Mouse (Mus musculus) kidney, embryonic 14.5 days (tissue): ENCODE data around the gene Zbtb16. TPM values are rescaled to one million over a fixed set of nuclear protein-coding genes. Genes with fewer than 3 reads are reported as not detected.

Experiments
- ATAC-seq: fragments of 200-750 bp; cut with Nextera tagmentation; 2 replicates; pipeline ENCODE4 v1.8.0; 2017; ENCODE audit warnings: moderate number of reproducible peaks, mild to moderate bottlenecking, moderate TSS enrichment, moderate library complexity; ENCODE audit not compliant: low FRiP score, low TSS enrichment
- H3K27ac ChIP-seq: fragments of 300-500 bp; sonication (generic); 2 replicates; pipeline ENCODE4 v1.5.1; 2014; ENCODE audit warnings: low read depth, mild to moderate bottlenecking, low read length, moderate library complexity, mixed read lengths
- H3K27me3 ChIP-seq: fragments of 300-500 bp; sonication (generic); 2 replicates; pipeline ENCODE4 v1.6.1; 2014; ENCODE audit warnings: mild to moderate bottlenecking, low read length; ENCODE audit not compliant: control insufficient read depth, insufficient read depth
- H3K36me3 ChIP-seq: fragments of 300-500 bp; sonication (generic); 2 replicates; pipeline ENCODE4 v1.6.1; 2014; ENCODE audit warnings: low read length, mixed read lengths; ENCODE audit not compliant: control insufficient read depth, insufficient read depth
- H3K4me1 ChIP-seq: fragments of 300-500 bp; sonication (generic); 2 replicates; pipeline ENCODE4 v1.6.1; 2014; ENCODE audit warnings: low read length, mixed read lengths; ENCODE audit not compliant: control insufficient read depth, insufficient read depth
- H3K4me2 ChIP-seq: fragments of 300-500 bp; sonication (generic); replicated peaks from 2 replicates; pipeline ENCODE4 v1.6.1; 2014; ENCODE audit warnings: low read depth, mild to moderate bottlenecking, low read length
- H3K4me3 ChIP-seq: fragments of 300-500 bp; sonication (generic); 2 replicates; pipeline ENCODE4 v1.5.1; 2014; ENCODE audit warnings: mild to moderate bottlenecking, low read length
- H3K9ac ChIP-seq: fragments of 300-500 bp; sonication (generic); 2 replicates; pipeline ENCODE4 v1.6.1; 2014; ENCODE audit warnings: low read depth, mild to moderate bottlenecking, low read length, moderate library complexity
- H3K9me3 ChIP-seq: fragments of 300-500 bp; sonication (generic); 2 replicates; pipeline ENCODE4 v1.6.1; 2016; ENCODE audit warnings: low read length; ENCODE audit not compliant: control insufficient read depth
- WGBS: fragments of 180-500 bp; shearing (Covaris S2); extraction: QIAGEN DNeasy Blood & Tissue Kit; methylation state at CpG from one replicate; pipeline ENCODE4 v1.1.7; 2014; 5-methylcytosine and 5-hydroxymethylcytosine counted together
- polyA plus RNA-seq: library from polyadenylated mRNA; unstranded; fragments of >200 nt; fragmentation: Nextera tagmentation; extraction: Ambion mirVana; gene quantifications from 2 replicates; pipeline ENCODE4 v1.2.1, GENCODE M21; 2014

The Zbtb16 gene
- polyA plus RNA-seq, 1 experiment from 2014 or later: 0.49 TPM

GRCm38 (mm10) chr9:48735466-48736312 is 100.3 kb downstream of the Zbtb16 start:
- Histone ChIP-seq H3K27ac (no peak overlapping the region), H3K9ac (no peak overlapping the region), H3K36me3 (no peaks in the 10 kb centered on the region), H3K4me2 (no peak overlapping the region), H3K27me3 (peaks cover 28% of the 10 kb centered on the region), H3K9me3 (no peaks in the 10 kb centered on the region), H3K4me1 (peaks cover 33% of the 10 kb centered on the region), H3K4me3 (no peak overlapping the region)
- ATAC-seq: no peak
- WGBS: 46% methylated on average over 12 of the region's 12 CpGs

GRCm38 (mm10) chr9:48734725-48735465 is 101.1 kb downstream of the Zbtb16 start:
- Histone ChIP-seq H3K4me3 (no peak overlapping the region), H3K4me1 (peaks cover 25% of the 10 kb centered on the region; the same call in 1 of the 2 replicates), H3K4me2 (no peak overlapping the region), H3K27me3 (peaks cover 30% of the 10 kb centered on the region), H3K27ac (no peak overlapping the region), H3K9ac (no peak overlapping the region), H3K9me3 (no peaks in the 10 kb centered on the region), H3K36me3 (no peaks in the 10 kb centered on the region)
- no peak for ATAC-seq
- 67% methylated on average over 12 of the region's 12 CpGs for WGBS

GRCm38 (mm10) chr9:48733817-48734544 is 102.0 kb downstream of the Zbtb16 start:
- no peak overlapping the region for H3K27ac ChIP-seq
- H3K9ac ChIP-seq: no peak overlapping the region
- WGBS: 35% methylated on average over 13 of the region's 13 CpGs
- peaks cover 27% of the 10 kb centered on the region; the same call in 1 of the 2 replicates for H3K4me1 ChIP-seq
- no peaks in the 10 kb centered on the region for H3K9me3 ChIP-seq
- H3K27me3 ChIP-seq: peaks cover 30% of the 10 kb centered on the region
- H3K4me3 ChIP-seq: no peak overlapping the region
- no peak overlapping the region for H3K4me2 ChIP-seq
- no peaks in the 10 kb centered on the region for H3K36me3 ChIP-seq
- no peak for ATAC-seq

GRCm38 (mm10) chr9:48733083-48733482 is 102.9 kb downstream of the Zbtb16 start:
- 59% methylated on average over 6 of the region's 6 CpGs for WGBS
- Histone ChIP-seq H3K36me3 (no peaks in the 10 kb centered on the region), H3K27ac (no peak overlapping the region), H3K9me3 (no peaks in the 10 kb centered on the region), H3K27me3 (peaks cover 36% of the 10 kb centered on the region), H3K9ac (no peak overlapping the region), H3K4me2 (no peak overlapping the region), H3K4me1 (peaks cover 36% of the 10 kb centered on the region; the same call in 1 of the 2 replicates), H3K4me3 (no peak overlapping the region)
- ATAC-seq: no peak

- Histone ChIP-seq H3K27ac (no peak overlapping the region), H3K36me3 (no peaks in the 10 kb centered on the region), H3K4me3 (no peak overlapping the region), H3K9me3 (no peaks in the 10 kb centered on the region), H3K9ac (no peak overlapping the region), H3K27me3 (peaks cover 36% of the 10 kb centered on the region), H3K4me1 (peaks cover 30% of the 10 kb centered on the region; the same call in 1 of the 2 replicates), H3K4me2 (no peak overlapping the region)
- 82% methylated on average over 8 of the region's 8 CpGs for WGBS
- no peak for ATAC-seq
These were observed 104.1 kb downstream of the Zbtb16 start for GRCm38 (mm10) chr9:48731651-48732536.

- Histone ChIP-seq H3K9me3 (no peaks in the 10 kb centered on the region), H3K4me2 (no peak overlapping the region), H3K4me1 (peaks cover 22% of the 10 kb centered on the region; the same call in 1 of the 2 replicates), H3K9ac (no peak overlapping the region), H3K36me3 (no peaks in the 10 kb centered on the region), H3K27me3 (peaks cover 32% of the 10 kb centered on the region), H3K27ac (no peak overlapping the region), H3K4me3 (no peak overlapping the region)
- no peak for ATAC-seq
- 85% methylated on average over 10 of the region's 10 CpGs for WGBS
These were observed 105.5 kb downstream of the Zbtb16 start for GRCm38 (mm10) chr9:48730446-48730979.

- no peak overlapping the region for H3K9ac ChIP-seq
- H3K4me3 ChIP-seq: no peak overlapping the region
- H3K4me2 ChIP-seq: no peak overlapping the region
- ATAC-seq: peak; percentile 49; the same call in 1 of the 2 replicates
- WGBS: 23% methylated on average over 3 of the region's 3 CpGs
- H3K9me3 ChIP-seq: no peaks in the 10 kb centered on the region
- H3K4me1 ChIP-seq: peaks cover 19% of the 10 kb centered on the region; the same call in 1 of the 2 replicates
- H3K36me3 ChIP-seq: no peaks in the 10 kb centered on the region
- peaks cover 22% of the 10 kb centered on the region for H3K27me3 ChIP-seq
- no peak overlapping the region for H3K27ac ChIP-seq
These were observed 106.6 kb downstream of the Zbtb16 start for GRCm38 (mm10) chr9:48729471-48729870.

- H3K27me3 ChIP-seq: peaks cover 22% of the 10 kb centered on the region
- H3K27ac ChIP-seq: no peak overlapping the region
- H3K9ac ChIP-seq: no peak overlapping the region
- H3K9me3 ChIP-seq: no peaks in the 10 kb centered on the region
- no peak for ATAC-seq
- H3K4me2 ChIP-seq: no peak overlapping the region
- WGBS: 19% methylated on average over 13 of the region's 13 CpGs
- H3K4me1 ChIP-seq: peaks cover 19% of the 10 kb centered on the region; the same call in 1 of the 2 replicates
- H3K36me3 ChIP-seq: no peaks in the 10 kb centered on the region
- no peak overlapping the region for H3K4me3 ChIP-seq
These were observed 107.3 kb downstream of the Zbtb16 start for GRCm38 (mm10) chr9:48728731-48729123.
